11 mouse cellular contexts compared by ENCODE assay signal in the genomic region with DNA sequence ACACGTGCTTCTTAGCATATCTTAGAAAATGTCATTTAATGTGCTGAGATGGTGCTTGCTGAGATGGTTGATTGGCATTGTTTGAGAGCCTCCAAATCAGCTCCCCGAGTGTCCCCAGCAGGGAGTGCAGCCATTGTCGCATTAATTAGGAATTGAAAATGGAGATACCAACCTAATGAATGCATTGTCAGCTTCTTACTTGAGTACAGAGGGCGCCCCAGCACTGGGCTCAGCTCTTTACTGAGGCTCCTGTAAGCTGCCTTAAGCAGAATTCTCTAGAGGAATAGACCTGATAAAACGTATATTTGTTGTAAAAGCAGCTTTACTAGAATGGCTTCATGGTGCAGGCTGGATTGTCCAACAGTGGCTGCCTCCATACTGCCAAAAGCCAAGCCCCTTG.
A peak's percentile ranks its signal among the peaks of the same experiment; 100 is the strongest.
DNase-seq lines count a peak whose midpoint lies in the region; ATAC-seq and TF ChIP-seq lines count a peak whose summit lies in the region.
"Had no signal": no experiment of that assay in that cellular context is flagged by ENCODE, and none has a peak within 500 bp of the region (broad histone marks: within the 10 kb centered on the region; RNA-seq: fewer than 3 reads in every experiment).

No protein-coding gene starts in this region.

- no peak overlapping the region for H3K4me3 ChIP-seq in lung, postnatal 0 days (ENCODE audit: low read depth, low read length)
- H3K4me3 ChIP-seq: heart, embryonic 10.5 days; limb, embryonic 12.5 days; stomach, embryonic 15.5 days had no signal

- ATAC-seq in lung, postnatal 0 days = no peak

- no peak overlapping the region for H3K9ac ChIP-seq in lung, postnatal 0 days (replicated peaks; ENCODE audit: low read depth)
- H3K9ac ChIP-seq: limb, embryonic 12.5 days; stomach, embryonic 15.5 days had no signal

- H3K27me3 ChIP-seq in lung, postnatal 0 days (replicated peaks; ENCODE audit: insufficient read depth, low read length) = no peaks in the 10 kb centered on the region
- H3K27me3 ChIP-seq: limb, embryonic 12.5 days; stomach, embryonic 15.5 days had no signal

- H3K4me1 ChIP-seq in lung, postnatal 0 days (ENCODE audit: insufficient read depth, low read depth, low read length) = no peaks in the 10 kb centered on the region
- H3K4me1 ChIP-seq: heart, embryonic 10.5 days; limb, embryonic 12.5 days; stomach, embryonic 15.5 days had no signal

- H3K9me3 ChIP-seq in lung, postnatal 0 days (ENCODE audit: low read length) = no peaks in the 10 kb centered on the region
- H3K9me3 ChIP-seq: heart, embryonic 10.5 days; limb, embryonic 12.5 days; stomach, embryonic 15.5 days had no signal

- DNase-seq in cerebellum, postnatal 14 days = peak; percentile 20 to 29
- no peak for DNase-seq in cerebellum, postnatal 4 days (ENCODE audit: low spot score in 2 of 2)
- no peak for DNase-seq in lung, postnatal 0 days (ENCODE audit: low spot score)
- no peak for DNase-seq in lung, postnatal 10 days
- peak; percentile 21 to 44 for DNase-seq in layer of hippocampus, adult 8-10 months (ENCODE audit: low spot score in 2 of 2)
- DNase-seq in right cerebral cortex, adult 2 months (ENCODE audit: low spot score in 2 of 2) = peak; percentile 43 to 58
- DNase-seq in thymus, postnatal 14 days = no peak
- no peak for DNase-seq in ovary, postnatal 14 days (ENCODE audit: low spot score)

- WGBS in lung, postnatal 0 days = 19% methylated on average over 5 of the region's 5 CpGs

- no peaks in the 10 kb centered on the region for H3K36me3 ChIP-seq in lung, postnatal 0 days (ENCODE audit: insufficient read depth, low read length)
- H3K36me3 ChIP-seq: heart, embryonic 10.5 days; limb, embryonic 12.5 days; stomach, embryonic 15.5 days had no signal

- peak; percentile 17; the same call in 1 of the 2 replicates for TF ChIP-seq CTCF in lung, postnatal 0 days (IDR thresholded peaks at IDR 0.05)

- H3K4me2 ChIP-seq in lung, postnatal 0 days (replicated peaks; ENCODE audit: low read depth, low read length) = no peak overlapping the region
- H3K4me2 ChIP-seq: limb, embryonic 12.5 days; stomach, embryonic 15.5 days had no signal

- no peak overlapping the region for H3K27ac ChIP-seq in lung, postnatal 0 days (ENCODE audit: low read length)
- H3K27ac ChIP-seq: heart, embryonic 10.5 days; limb, embryonic 12.5 days; stomach, embryonic 15.5 days had no signal

- no peak for TF ChIP-seq EP300 in lung, postnatal 0 days (IDR thresholded peaks at IDR 0.05)

Comparison
In these comparisons a context has a peak if more than half of its experiments do, and no peak if none do; other contexts are left out.
1. DNase-seq: peak in cerebellum, postnatal 14 days (2 of 2), layer of hippocampus, adult 8-10 months (2 of 2) and right cerebral cortex, adult 2 months (2 of 2); none in cerebellum, postnatal 4 days (0 of 2), lung, postnatal 0 days (single experiment), lung, postnatal 10 days (single experiment), thymus, postnatal 14 days (single experiment) and ovary, postnatal 14 days (single experiment).